9 mouse cellular contexts compared by ENCODE assay signal in the genomic region with DNA sequence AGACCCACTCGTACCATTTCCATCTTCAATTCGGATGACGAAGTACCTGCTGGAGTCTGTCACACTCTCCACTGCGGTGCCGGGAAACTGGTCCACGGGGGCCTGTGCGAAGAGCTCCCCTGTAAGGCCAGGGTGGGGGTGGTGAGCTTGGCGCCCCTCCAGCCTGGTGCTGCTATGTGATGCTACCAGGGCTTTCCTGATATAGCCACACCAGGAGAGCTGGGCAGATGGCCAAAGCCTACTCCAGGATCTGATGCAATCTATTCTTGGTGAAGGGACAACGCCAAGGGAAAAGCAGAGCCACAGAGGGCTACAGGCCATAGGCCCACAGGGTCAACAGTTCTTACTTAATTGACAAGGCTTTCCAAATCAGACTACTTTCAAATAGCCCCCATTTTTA. TPM values are rescaled to one million over a fixed set of nuclear protein-coding genes. Genes with fewer than 3 reads are reported as not detected.
DNase-seq lines count a peak whose midpoint lies in the region; ATAC-seq and TF ChIP-seq lines count a peak whose summit lies in the region.
"Had no signal": no experiment of that assay in that cellular context is flagged by ENCODE, and none has a peak within 500 bp of the region (broad histone marks: within the 10 kb centered on the region; RNA-seq: fewer than 3 reads in every experiment).

No protein-coding gene starts in this region.

- peaks cover 60% of the 10 kb centered on the region for H3K36me3 ChIP-seq in heart, embryonic 12.5 days
- H3K36me3 ChIP-seq in lung, postnatal 0 days (ENCODE audit: insufficient read depth, low read length): peaks cover 22% of the 10 kb centered on the region; the same call in 1 of the 2 replicates
- peaks cover 39% of the 10 kb centered on the region for H3K36me3 ChIP-seq in intestine, embryonic 15.5 days

- no peak for TF ChIP-seq EP300 in lung, postnatal 0 days (IDR thresholded peaks at IDR 0.05)

- no peaks in the 10 kb centered on the region for H3K9me3 ChIP-seq in heart, embryonic 12.5 days (replicated peaks)
- H3K9me3 ChIP-seq in lung, postnatal 0 days (ENCODE audit: low read length): no peaks in the 10 kb centered on the region
- no peaks in the 10 kb centered on the region for H3K9me3 ChIP-seq in intestine, embryonic 15.5 days

- peak overlapping the region; percentile 78 for H3K27ac ChIP-seq in heart, embryonic 12.5 days (ENCODE audit: poor library complexity, severe bottlenecking)
- H3K27ac ChIP-seq in lung, postnatal 0 days (ENCODE audit: low read length): peak overlapping the region; percentile 14; the same call in 1 of the 2 replicates
- no peak overlapping the region for H3K27ac ChIP-seq in intestine, embryonic 15.5 days

- peak; percentile 49; the same call in 1 of the 2 replicates for ATAC-seq in heart, embryonic 12.5 days (ENCODE audit: insufficient number of reproducible peaks, low FRiP score)
- ATAC-seq in lung, postnatal 0 days: no peak
- ATAC-seq in megakaryocyte-erythroid progenitor cell, adult 5-6 weeks (replicated peaks; ENCODE audit: low FRiP score, low TSS enrichment, poor library complexity, severe bottlenecking): no peak
- no peak for ATAC-seq in intestine, embryonic 15.5 days

- WGBS in heart, embryonic 12.5 days: 63% methylated on average over 9 of the region's 9 CpGs
- 44% methylated on average over 9 of the region's 9 CpGs for WGBS in lung, postnatal 0 days
- 86% methylated on average over 9 of the region's 9 CpGs for WGBS in intestine, embryonic 15.5 days

- TF ChIP-seq CTCF in lung, postnatal 0 days (IDR thresholded peaks at IDR 0.05): no peak

- peak; percentile 64 for DNase-seq in cerebellum, adult 11-12 months
- no peak for DNase-seq in cerebellum, adult 11 months
- DNase-seq in cerebellum, adult 8-10 months: peak; percentile 44
- DNase-seq in lung, postnatal 0 days (ENCODE audit: low spot score): peak; percentile 61
- DNase-seq in thymus, postnatal 4 days: no peak

- no peaks in the 10 kb centered on the region for H3K27me3 ChIP-seq in heart, embryonic 12.5 days (replicated peaks)
- no peaks in the 10 kb centered on the region for H3K27me3 ChIP-seq in lung, postnatal 0 days (replicated peaks; ENCODE audit: insufficient read depth, low read length)
- H3K27me3 ChIP-seq in intestine, embryonic 15.5 days (replicated peaks): no peaks in the 10 kb centered on the region

- peaks cover 58% of the 10 kb centered on the region for H3K4me1 ChIP-seq in heart, embryonic 12.5 days (replicated peaks)
- H3K4me1 ChIP-seq in lung, postnatal 0 days (ENCODE audit: insufficient read depth, low read depth, low read length): peaks cover 8% of the 10 kb centered on the region; the same call in 1 of the 2 replicates
- H3K4me1 ChIP-seq in intestine, embryonic 15.5 days (replicated peaks): peaks cover 10% of the 10 kb centered on the region

- H3K4me2 ChIP-seq in heart, embryonic 12.5 days: 0 out of 2 replicates have a peak overlapping the region, but pooled peaks have one; percentile 9
- no peak overlapping the region for H3K4me2 ChIP-seq in lung, postnatal 0 days (replicated peaks; ENCODE audit: low read depth, low read length)
- H3K4me2 ChIP-seq in intestine, embryonic 15.5 days (replicated peaks): no peak overlapping the region

- H3K9ac ChIP-seq in heart, embryonic 12.5 days: no peak overlapping the region
- H3K9ac ChIP-seq in lung, postnatal 0 days (replicated peaks; ENCODE audit: low read depth): no peak overlapping the region
- no peak overlapping the region for H3K9ac ChIP-seq in intestine, embryonic 15.5 days

- H3K4me3 ChIP-seq in heart, embryonic 12.5 days: no peak overlapping the region
- H3K4me3 ChIP-seq in lung, postnatal 0 days (ENCODE audit: low read depth, low read length): no peak overlapping the region
- no peak overlapping the region for H3K4me3 ChIP-seq in intestine, embryonic 15.5 days (replicated peaks)

RNA-seq across cellular contexts. Expression of gene Necap2, which starts 4.5 kb away (rescaled TPM):
- 43.2 and 44.3 TPM in 2 replicates for polyA plus RNA-seq in heart, embryonic 12.5 days (2016; fragmentation: Nextera tagmentation; extraction: Ambion mirVana)
- polyA plus RNA-seq in lung, postnatal 0 days (2015; fragmentation: Nextera tagmentation; extraction: Ambion mirVana): 102 and 110 TPM in 2 replicates
- total RNA-seq in megakaryocyte-erythroid progenitor cell, adult 5-6 weeks (2014; fragmentation: Nextera tagmentation): 127 and 188 TPM in 2 replicates
- 123 and 153 TPM in 2 replicates for total RNA-seq in megakaryocyte-erythroid progenitor cell, adult 5-6 weeks (2017)
- 66.6 and 70.2 TPM in 2 replicates for polyA plus RNA-seq in intestine, embryonic 15.5 days (2015; fragmentation: Nextera tagmentation; extraction: Ambion mirVana)

RNA-seq across cellular contexts. Expression of gene Crocc, which starts 13.3 kb away (rescaled TPM):
- 6.3 and 6.7 TPM in 2 replicates for polyA plus RNA-seq in heart, embryonic 12.5 days (2016; fragmentation: Nextera tagmentation; extraction: Ambion mirVana)
- 2.3 and 2.9 TPM in 2 replicates for polyA plus RNA-seq in lung, postnatal 0 days (2015; fragmentation: Nextera tagmentation; extraction: Ambion mirVana)
- 6.9 and 8.9 TPM in 2 replicates for total RNA-seq in megakaryocyte-erythroid progenitor cell, adult 5-6 weeks (2014; fragmentation: Nextera tagmentation)
- total RNA-seq in megakaryocyte-erythroid progenitor cell, adult 5-6 weeks (2017): 1.3 and 5.7 TPM in 2 replicates
- polyA plus RNA-seq in intestine, embryonic 15.5 days (2015; fragmentation: Nextera tagmentation; extraction: Ambion mirVana): 4.0 and 4.7 TPM in 2 replicates

RNA-seq across cellular contexts. Expression of gene Spata21, which starts 14.5 kb away (rescaled TPM):
- not detected in 2 replicates for polyA plus RNA-seq in heart, embryonic 12.5 days (2016; fragmentation: Nextera tagmentation; extraction: Ambion mirVana)
- polyA plus RNA-seq in lung, postnatal 0 days (2015; fragmentation: Nextera tagmentation; extraction: Ambion mirVana): 0.13 and 0.27 TPM in 2 replicates
- total RNA-seq in megakaryocyte-erythroid progenitor cell, adult 5-6 weeks (2014; fragmentation: Nextera tagmentation): not detected in 2 replicates
- not detected in 2 replicates for total RNA-seq in megakaryocyte-erythroid progenitor cell, adult 5-6 weeks (2017)
- not detected in 2 replicates for polyA plus RNA-seq in intestine, embryonic 15.5 days (2015; fragmentation: Nextera tagmentation; extraction: Ambion mirVana)
- total RNA-seq: common myeloid progenitor, adult 5-6 weeks had no signal

Comparison
In these comparisons a context has a peak if more than half of its experiments do, and no peak if none do; other contexts are left out.
1. DNase-seq: peak in cerebellum, adult 11-12 months (single experiment), cerebellum, adult 8-10 months (single experiment) and lung, postnatal 0 days (single experiment); none in cerebellum, adult 11 months (single experiment) and thymus, postnatal 4 days (single experiment).